Comparison of ENCODE assay signal across 11 mouse cellular contexts in genomic region chr13:28770531-28770930, GRCm38 (mm10).
DNase-seq lines count a peak whose midpoint lies in the region; ATAC-seq and TF ChIP-seq lines count a peak whose summit lies in the region.
"Had no signal": no experiment of that assay in that cellular context is flagged by ENCODE, and none has a peak within 500 bp of the region (broad histone marks: within the 10 kb centered on the region; RNA-seq: fewer than 3 reads in every experiment).

No protein-coding gene starts in this region.

- H3K27me3 ChIP-seq in heart, embryonic 11.5 days (ENCODE audit: control insufficient read depth, insufficient read depth, low read length) = no peaks in the 10 kb centered on the region
- H3K27me3 ChIP-seq in limb, embryonic 14.5 days (ENCODE audit: control insufficient read depth, insufficient read depth, low read length) = no peaks in the 10 kb centered on the region

- peak overlapping the region; percentile 63 for H3K27ac ChIP-seq in gastrocnemius, adult 2 months
- peak overlapping the region; percentile 7; the same call in 1 of the 2 replicates for H3K27ac ChIP-seq in heart, embryonic 11.5 days (ENCODE audit: low read depth, low read length)
- H3K27ac ChIP-seq in limb, embryonic 14.5 days (replicated peaks; ENCODE audit: low read depth, low read length) = no peak overlapping the region
- H3K27ac ChIP-seq: liver, embryonic 14.5 days had no signal

- no peak for TF ChIP-seq POLR2A in limb, embryonic 14.5 days (IDR thresholded peaks at IDR 0.05; ENCODE audit: borderline replicate concordance, extremely low read depth, insufficient read depth, insufficient read length)

- TF ChIP-seq CTCF in gastrocnemius, adult 2 months (IDR thresholded peaks at IDR 0.05) = no peak

- DNase-seq in gastrocnemius, adult 2 months = peak; percentile 56
- DNase-seq in gastrocnemius, postnatal 10 days = no peak
- DNase-seq in limb, embryonic 14.5 days (ENCODE audit: low spot score) = peak; percentile 51
- DNase-seq in right cerebral cortex, adult 2 months (ENCODE audit: low spot score in 2 of 2) = no peak
- DNase-seq in adipocyte (ENCODE audit: low spot score) = no peak
- DNase-seq in adrenal gland, adult 8-10 months = no peak
- DNase-seq: adrenal gland, postnatal 25 days; retina, postnatal 1 day had no signal

- no peaks in the 10 kb centered on the region for H3K36me3 ChIP-seq in heart, embryonic 11.5 days (ENCODE audit: control insufficient read depth, insufficient read depth, low read length)
- H3K36me3 ChIP-seq in limb, embryonic 14.5 days (ENCODE audit: control insufficient read depth, insufficient read depth, low read length) = no peaks in the 10 kb centered on the region

- ATAC-seq in common myeloid progenitor, adult 5-6 weeks (replicated peaks; ENCODE audit: low read depth, poor library complexity, severe bottlenecking) = peak; percentile 42
- no peak for ATAC-seq in heart, embryonic 11.5 days (replicated peaks; ENCODE audit: insufficient number of reproducible peaks, low FRiP score, low TSS enrichment)
- 0 out of 2 replicates have a peak, but pooled peaks have one; percentile 38 for ATAC-seq in limb, embryonic 14.5 days (ENCODE audit: low FRiP score, low read depth)

- no peaks in the 10 kb centered on the region for H3K9me3 ChIP-seq in heart, embryonic 11.5 days (replicated peaks; ENCODE audit: control insufficient read depth, low read length)
- H3K9me3 ChIP-seq in limb, embryonic 14.5 days (ENCODE audit: control insufficient read depth, low read length) = no peaks in the 10 kb centered on the region

- peaks cover 14% of the 10 kb centered on the region for H3K4me1 ChIP-seq in heart, embryonic 11.5 days (ENCODE audit: control insufficient read depth, insufficient read depth, low read length)
- H3K4me1 ChIP-seq in limb, embryonic 14.5 days (ENCODE audit: control insufficient read depth, insufficient read depth, low read length) = peaks cover 35% of the 10 kb centered on the region

- H3K9ac ChIP-seq in heart, embryonic 11.5 days (ENCODE audit: low read depth, low read length) = no peak overlapping the region
- H3K9ac ChIP-seq in limb, embryonic 14.5 days (ENCODE audit: low read depth, low read length, severe bottlenecking) = peak overlapping the region; percentile 16; the same call in 1 of the 2 replicates
- H3K9ac ChIP-seq: liver, embryonic 14.5 days had no signal

- intact Hi-C loops in gastrocnemius, adult 2 months (cut with DNase I) = no loop called here

- H3K4me3 ChIP-seq in gastrocnemius, adult 2 months = peak overlapping the region; percentile 61
- 0 out of 2 replicates have a peak overlapping the region, but pooled peaks have one; percentile 14 for H3K4me3 ChIP-seq in heart, embryonic 11.5 days (ENCODE audit: low read depth, low read length)
- no peak overlapping the region for H3K4me3 ChIP-seq in limb, embryonic 14.5 days (replicated peaks; ENCODE audit: low read length)

- H3K4me2 ChIP-seq in heart, embryonic 11.5 days = peak overlapping the region; percentile 54
- peak overlapping the region; percentile 9 for H3K4me2 ChIP-seq in limb, embryonic 14.5 days (replicated peaks; ENCODE audit: low read depth, low read length, severe bottlenecking)

- 10% methylated on average over 13 of the region's 13 CpGs for WGBS in heart, embryonic 11.5 days (ENCODE audit: insufficient replicate concordance)
- 29% methylated on average over 13 of the region's 13 CpGs for WGBS in limb, embryonic 14.5 days

Comparison
In these comparisons a context has a peak if more than half of its experiments do, and no peak if none do; other contexts are left out.
1. DNase-seq: peak in gastrocnemius, adult 2 months (single experiment) and limb, embryonic 14.5 days (single experiment); none in gastrocnemius, postnatal 10 days (single experiment), right cerebral cortex, adult 2 months (0 of 2), adipocyte (single experiment) and adrenal gland, adult 8-10 months (single experiment).